Mouse (Mus musculus): Measurements from ENCODE around the gene Sema4f. TPM values are rescaled to one million over a fixed set of nuclear protein-coding genes. Genes with fewer than 3 reads are reported as not detected.

Gene Sema4f
- polyA plus RNA-seq (2012; ENCODE audit: low replicate concordance), result 5.5 and 9.5 TPM in 2 replicates

GRCm38 (mm10) chr6:82939167-82939912 is at the start of gene Sema4f:
Gene Sema4f (minus strand): TSS chr6:82939769.

GRCm38 (mm10) chr6:82946651-82947050 is 7.1 kb upstream of the Sema4f start, which contains the start of gene M1ap:
Gene M1ap (plus strand): TSS chr6:82946902.

Other genes with a start within 250 kb of the Sema4f start
- 49.2 and 92.0 TPM in 2 replicates for gene Pole4, start 234.4 kb downstream of the Sema4f start, polyA plus RNA-seq (2012; ENCODE audit: low replicate concordance)
- 2.8 and 2.9 TPM in 2 replicates for gene Hk2, start 165.3 kb downstream of the Sema4f start, polyA plus RNA-seq (2012; ENCODE audit: low replicate concordance)
- 2.0 and 5.3 TPM in 2 replicates for gene M1ap, start 7.1 kb upstream of the Sema4f start, polyA plus RNA-seq (2012; ENCODE audit: low replicate concordance)
- 102 and 131 TPM in 2 replicates for gene Dok1, start 93.7 kb upstream of the Sema4f start, polyA plus RNA-seq (2012; ENCODE audit: low replicate concordance)
- gene Loxl3, start 94.4 kb upstream of the Sema4f start, polyA plus RNA-seq (2012; ENCODE audit: low replicate concordance), result 0.51 and 1.7 TPM in 2 replicates
- gene Aup1, start 114.8 kb upstream of the Sema4f start, polyA plus RNA-seq (2012; ENCODE audit: low replicate concordance), result 1,215 and 2,402 TPM in 2 replicates
- 35.3 and 41.7 TPM in 2 replicates for gene Htra2, start 115.5 kb upstream of the Sema4f start, polyA plus RNA-seq (2012; ENCODE audit: low replicate concordance)
- gene Dqx1, start 118.1 kb upstream of the Sema4f start, polyA plus RNA-seq (2012; ENCODE audit: low replicate concordance), result 0.97 and 1.3 TPM in 2 replicates
- 0.25 TPM in 1 of 2 replicates, not detected in the other for gene Tlx2, start 130.5 kb upstream of the Sema4f start, polyA plus RNA-seq (2012; ENCODE audit: low replicate concordance)
- gene Pcgf1, start 138.1 kb upstream of the Sema4f start, polyA plus RNA-seq (2012; ENCODE audit: low replicate concordance), result 7.9 and 13.4 TPM in 2 replicates
- gene Lbx2, start 146.6 kb upstream of the Sema4f start, polyA plus RNA-seq (2012; ENCODE audit: low replicate concordance), result 0.28 and 0.51 TPM in 2 replicates
- 12.7 and 12.8 TPM in 2 replicates for gene Ccdc142, start 161.8 kb upstream of the Sema4f start, polyA plus RNA-seq (2012; ENCODE audit: low replicate concordance)
- 3.6 and 7.5 TPM in 2 replicates for gene Gm42688, start 161.8 kb upstream of the Sema4f start, polyA plus RNA-seq (2012; ENCODE audit: low replicate concordance)
- 22.8 and 39.1 TPM in 2 replicates for gene Mrpl53, start 169.3 kb upstream of the Sema4f start, polyA plus RNA-seq (2012; ENCODE audit: low replicate concordance)
- 89.6 and 121 TPM in 2 replicates for gene Mogs, start 175.7 kb upstream of the Sema4f start, polyA plus RNA-seq (2012; ENCODE audit: low replicate concordance)
- gene Wbp1, start 181.8 kb upstream of the Sema4f start, polyA plus RNA-seq (2012; ENCODE audit: low replicate concordance), result 58.0 and 86.2 TPM in 2 replicates
- 132 and 369 TPM in 2 replicates for gene Ino80b, start 185.7 kb upstream of the Sema4f start, polyA plus RNA-seq (2012; ENCODE audit: low replicate concordance)
- 2.3 and 7.8 TPM in 2 replicates for gene Rtkn, start 195.7 kb upstream of the Sema4f start, polyA plus RNA-seq (2012; ENCODE audit: low replicate concordance)
- 0.18 and 0.59 TPM in 2 replicates for gene Wdr54, start 216.6 kb upstream of the Sema4f start, polyA plus RNA-seq (2012; ENCODE audit: low replicate concordance)
- gene 1700003E16Rik, start 216.6 kb upstream of the Sema4f start, polyA plus RNA-seq (2012; ENCODE audit: low replicate concordance), result 0.06 and 0.30 TPM in 2 replicates
- gene Dctn1, start 226.2 kb upstream of the Sema4f start, polyA plus RNA-seq (2012; ENCODE audit: low replicate concordance), result 222 and 899 TPM in 2 replicates

Data from hematopoietic multipotent progenitor cell, adult 10-12 weeks (in vitro differentiated cells).